Mouse (Mus musculus): ENCODE data around the gene Gng4.
"Not testable (repeated sequence)": the region's sequence is repeated elsewhere in the genome, so short reads cannot be mapped to it uniquely, and the experiment has no call there.

Gng4 gene

DNA sequence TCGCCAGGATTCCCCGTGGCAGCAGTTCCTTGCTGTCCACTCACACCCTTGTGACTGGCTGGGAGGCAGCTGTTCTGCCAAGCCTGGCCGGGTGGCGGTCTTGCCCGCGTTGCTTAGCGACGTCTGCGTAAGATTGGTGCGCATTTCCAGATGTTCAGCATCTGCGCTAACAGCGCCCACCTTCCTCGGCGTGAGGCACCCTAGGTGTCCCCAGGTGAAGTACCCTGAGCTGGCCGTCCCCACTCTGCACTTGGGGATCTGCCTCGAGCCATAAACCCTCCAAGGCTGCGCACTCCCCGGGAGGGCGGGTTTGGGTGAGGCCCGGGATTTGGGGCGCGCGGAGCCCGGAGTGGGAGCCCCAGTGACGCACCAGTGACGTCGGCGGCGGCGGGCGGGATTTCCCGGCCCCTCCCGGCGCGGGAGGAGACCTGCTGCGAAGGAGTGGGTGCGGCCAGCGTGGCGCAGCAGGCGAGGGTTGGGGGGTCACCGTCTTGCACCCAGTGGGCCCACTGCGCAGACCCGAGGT is at the start of gene Gng4:
Gng4 (plus strand) TSS at position 166 of the 526 bp plus-strand sequence.
- no peak for DNase-seq (ENCODE audit: low spot score in 2 of 2)

DNA sequence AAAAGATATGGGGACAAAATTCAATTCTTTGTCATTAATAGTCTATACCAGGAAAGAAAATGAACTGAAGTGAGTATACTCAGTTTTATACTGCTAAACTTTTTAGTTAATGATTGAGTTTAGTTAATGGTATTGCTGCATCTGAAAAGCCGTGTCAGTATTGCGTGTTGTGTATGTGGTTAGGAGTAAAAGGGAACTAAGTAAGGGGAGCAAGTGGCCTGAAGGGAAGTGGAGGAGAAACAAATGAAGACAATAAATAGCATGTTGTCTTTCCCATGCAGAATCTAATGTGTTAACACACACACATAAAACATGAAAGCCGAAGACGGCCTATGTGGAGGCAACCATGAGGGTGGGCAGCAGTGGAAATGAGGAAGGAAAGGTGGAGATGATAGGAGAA is 44.6 kb upstream of the Gng4 start:
- DNase-seq (ENCODE audit: low spot score in 2 of 2), result no peak

DNA sequence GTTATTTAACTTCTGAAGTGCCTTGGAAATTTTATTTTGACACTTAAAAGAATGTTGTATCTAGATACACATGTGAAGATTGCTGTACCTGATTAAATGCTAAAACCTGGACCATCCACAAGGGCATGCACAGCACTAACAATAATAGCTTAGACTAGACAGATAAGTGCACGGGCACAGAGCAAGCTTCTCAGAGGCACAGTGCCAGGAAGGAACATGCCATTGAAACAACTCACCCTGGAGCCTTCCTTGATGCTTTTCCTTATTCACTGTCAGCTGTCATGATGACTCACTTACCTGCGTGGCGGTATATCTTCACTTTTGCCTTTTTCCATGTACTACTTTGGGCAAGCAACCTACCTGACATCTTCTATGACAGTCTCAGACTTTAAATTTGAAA is 37.9 kb upstream of the Gng4 start:
- DNase-seq (ENCODE audit: low spot score in 2 of 2), result no peak

DNA sequence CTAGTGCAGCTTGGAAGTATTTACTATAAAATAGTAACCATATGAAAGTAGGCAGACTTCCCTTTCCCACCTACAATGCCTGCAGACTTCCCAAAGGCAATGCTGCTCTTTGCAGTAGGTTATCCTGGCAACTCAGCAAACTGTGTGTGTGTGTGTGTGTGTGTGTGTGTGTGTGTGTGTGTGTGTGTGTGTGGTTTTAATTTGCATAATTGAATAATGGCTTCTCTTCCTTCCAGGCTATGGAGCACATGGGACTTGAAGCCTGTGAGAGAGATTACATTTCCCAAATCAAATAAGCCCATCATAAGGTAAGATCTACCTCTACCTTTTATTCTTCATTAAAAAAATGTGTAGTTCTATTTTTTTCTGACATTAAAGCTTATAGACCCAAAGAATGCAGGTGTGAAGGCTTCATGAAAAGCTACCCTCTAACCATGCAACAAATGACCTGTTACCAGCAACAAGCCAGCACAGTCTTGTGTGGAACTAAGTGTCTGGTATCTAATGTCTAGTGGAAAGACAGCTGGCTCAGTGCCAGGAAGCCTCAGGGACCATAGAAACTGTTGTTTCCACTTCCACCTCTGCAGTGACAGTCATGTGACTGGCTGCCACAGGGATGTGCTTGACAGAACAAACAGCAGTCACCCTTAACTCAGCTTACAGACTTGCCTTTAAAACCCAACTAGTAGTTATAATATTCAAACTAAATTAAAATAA is 7.9 kb upstream of the Gng4 start:
- peak; percentile 18 to 37 for DNase-seq (ENCODE audit: low spot score in 2 of 2)

DNA sequence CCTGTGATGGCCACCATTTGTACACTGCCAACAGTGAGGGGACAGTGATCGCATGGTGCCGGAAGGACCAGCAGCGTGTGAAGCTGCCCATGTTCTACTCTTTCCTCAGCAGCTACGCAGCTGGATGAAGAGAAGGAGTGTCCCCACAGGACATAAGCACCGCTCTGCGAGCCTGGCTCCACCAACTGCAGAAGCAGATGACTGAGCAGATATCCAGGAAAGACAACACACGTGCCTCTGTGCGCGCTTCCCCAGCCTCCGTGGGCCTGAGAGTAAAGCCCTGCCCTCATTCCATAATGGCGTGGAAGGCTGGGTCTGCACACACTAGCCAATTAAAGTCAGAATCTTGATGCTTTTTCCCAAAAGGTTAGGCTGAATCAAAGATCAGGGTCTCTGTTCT is 6.8 kb upstream of the Gng4 start:
- DNase-seq (ENCODE audit: low spot score in 2 of 2), result no peak

DNA sequence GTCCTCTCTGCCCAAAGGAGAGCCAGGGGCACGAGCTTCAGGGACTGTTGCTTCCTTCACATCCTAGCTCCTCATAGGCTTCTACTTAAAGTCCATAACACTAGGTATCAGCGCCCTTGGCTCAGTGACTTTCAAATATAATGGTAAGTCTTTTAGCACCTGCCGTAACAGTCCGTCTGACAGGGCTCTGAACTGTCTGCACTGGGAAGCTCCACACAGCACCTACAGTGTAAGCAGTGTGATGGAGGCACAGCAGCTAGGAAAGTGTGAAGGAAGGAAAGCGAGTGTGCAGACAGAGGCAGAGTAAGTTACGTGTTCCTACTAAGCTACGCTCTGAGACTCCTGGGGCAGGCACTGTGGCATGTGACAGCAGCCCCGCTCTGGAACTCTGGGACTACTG is 6.2 kb upstream of the Gng4 start:
- DNase-seq (ENCODE audit: low spot score in 2 of 2), result no peak

DNA sequence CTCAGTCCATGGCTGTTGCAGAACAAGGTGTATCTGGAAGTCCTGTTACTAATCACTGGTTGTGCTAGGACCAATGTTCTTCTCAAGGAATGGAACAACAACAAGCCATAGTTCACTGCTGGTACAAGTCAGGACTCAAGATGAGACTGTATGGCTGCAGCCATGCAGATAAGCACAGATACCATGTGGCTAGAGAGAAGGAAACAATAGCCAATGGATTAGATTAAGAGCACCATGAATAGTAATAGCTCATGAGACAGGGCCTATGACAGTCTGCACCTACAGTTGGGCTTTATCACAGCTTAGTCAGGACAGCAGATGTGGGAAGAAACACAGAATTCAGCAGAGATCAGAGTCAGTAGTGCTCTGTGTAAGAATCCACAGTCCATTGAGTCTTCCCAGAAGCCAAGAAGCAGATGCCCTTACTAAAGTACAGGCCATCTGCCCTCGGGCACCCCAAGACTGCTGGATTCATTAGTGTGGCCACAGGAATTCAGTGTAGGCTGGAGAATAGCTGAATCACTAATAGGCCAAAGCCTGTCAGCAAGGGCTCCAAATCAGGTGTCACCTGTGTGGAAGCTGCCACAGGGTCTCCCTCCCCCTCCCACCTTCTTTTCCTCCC is 4.9 kb upstream of the Gng4 start:
- DNase-seq (ENCODE audit: low spot score in 2 of 2), result no peak

DNA sequence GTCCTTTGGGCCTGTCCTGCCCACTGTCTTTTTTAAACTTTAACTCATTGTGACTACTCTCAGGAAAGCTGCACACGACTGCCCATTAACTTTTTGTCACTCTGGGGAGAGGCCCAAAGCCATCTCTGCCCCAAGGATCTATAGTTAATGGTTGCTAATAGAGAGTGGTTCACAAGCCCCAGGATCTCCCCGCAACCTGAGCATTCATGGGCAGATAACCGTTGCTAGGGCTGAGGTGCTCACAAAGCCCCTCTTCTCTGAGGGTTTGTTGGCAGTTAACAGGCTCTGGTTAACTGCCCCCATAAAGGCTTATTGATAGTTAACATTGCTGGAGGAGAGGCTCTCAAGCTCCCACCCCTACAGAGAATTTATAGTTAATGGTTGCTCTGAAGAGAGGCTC is 3.6 kb upstream of the Gng4 start:
- no peak for DNase-seq (ENCODE audit: low spot score in 2 of 2)

DNA sequence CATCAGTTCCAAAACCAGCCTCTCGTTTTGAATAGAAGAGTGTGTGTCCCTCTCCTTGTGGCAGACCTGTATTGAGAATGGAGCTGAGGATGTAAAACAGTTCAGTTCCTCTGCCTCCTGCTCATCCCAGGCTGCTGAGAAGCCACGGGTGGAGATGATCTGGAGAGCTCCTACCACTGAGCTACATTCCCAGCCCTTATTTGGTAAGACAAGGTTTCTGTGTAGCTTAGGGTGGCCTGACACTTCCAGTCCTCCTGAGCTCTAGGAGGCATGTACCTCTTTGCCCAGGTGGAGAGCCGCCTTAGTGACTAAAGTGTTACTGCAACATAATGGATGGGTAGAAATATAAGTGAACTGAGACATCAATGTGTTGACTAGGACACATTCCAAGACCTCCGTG is 2.8 kb upstream of the Gng4 start:
- no peak for DNase-seq (ENCODE audit: low spot score in 2 of 2)

DNA sequence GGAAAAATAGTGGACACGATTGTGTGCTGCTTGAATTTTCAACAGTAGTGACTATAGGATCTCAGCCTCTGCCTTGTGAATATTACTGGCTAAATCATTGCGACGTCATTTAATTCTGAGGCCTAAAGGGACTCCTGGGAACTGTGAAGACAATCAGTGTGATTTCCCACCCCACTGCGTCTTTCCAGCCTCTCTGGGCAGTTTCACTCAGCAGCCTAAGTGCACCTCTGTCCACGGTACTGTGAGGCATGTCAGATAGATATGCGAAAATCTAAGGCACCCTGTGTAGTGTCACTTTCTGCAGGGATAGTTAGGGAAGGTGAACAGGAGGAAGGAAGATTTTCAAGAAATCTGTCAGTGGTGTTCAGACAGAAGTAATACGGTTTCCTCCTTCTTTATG is 563 bp upstream of the Gng4 start:
- DNase-seq (ENCODE audit: low spot score in 2 of 2), result no peak

DNA sequence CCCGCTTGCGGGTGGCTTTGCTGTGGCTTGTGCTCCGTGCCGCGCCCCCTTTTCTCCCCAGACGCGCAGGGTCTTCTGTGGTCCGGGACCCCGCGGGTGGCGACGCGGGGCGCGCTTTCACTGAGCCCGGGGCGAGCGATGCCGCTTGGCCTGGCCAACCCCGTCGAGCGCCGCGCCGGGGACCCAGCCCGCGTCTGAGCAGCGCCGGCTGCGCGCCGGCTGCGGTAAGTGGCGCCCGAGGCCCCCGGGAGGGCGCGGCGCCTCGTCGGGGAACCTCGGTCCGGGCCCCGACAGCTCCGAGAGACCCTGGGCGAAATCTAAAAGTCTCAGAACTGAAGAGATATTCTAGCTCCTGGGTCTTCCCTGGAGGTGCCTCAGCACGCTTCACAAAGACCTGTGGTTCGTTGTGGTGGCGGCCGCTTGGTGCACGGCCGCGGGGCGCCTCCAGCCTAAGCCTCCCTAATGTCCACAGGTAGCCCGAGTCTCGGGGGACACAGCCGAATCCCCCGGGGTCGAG is 619 bp downstream of the Gng4 start:
- no peak for DNase-seq (ENCODE audit: low spot score in 2 of 2)

DNA sequence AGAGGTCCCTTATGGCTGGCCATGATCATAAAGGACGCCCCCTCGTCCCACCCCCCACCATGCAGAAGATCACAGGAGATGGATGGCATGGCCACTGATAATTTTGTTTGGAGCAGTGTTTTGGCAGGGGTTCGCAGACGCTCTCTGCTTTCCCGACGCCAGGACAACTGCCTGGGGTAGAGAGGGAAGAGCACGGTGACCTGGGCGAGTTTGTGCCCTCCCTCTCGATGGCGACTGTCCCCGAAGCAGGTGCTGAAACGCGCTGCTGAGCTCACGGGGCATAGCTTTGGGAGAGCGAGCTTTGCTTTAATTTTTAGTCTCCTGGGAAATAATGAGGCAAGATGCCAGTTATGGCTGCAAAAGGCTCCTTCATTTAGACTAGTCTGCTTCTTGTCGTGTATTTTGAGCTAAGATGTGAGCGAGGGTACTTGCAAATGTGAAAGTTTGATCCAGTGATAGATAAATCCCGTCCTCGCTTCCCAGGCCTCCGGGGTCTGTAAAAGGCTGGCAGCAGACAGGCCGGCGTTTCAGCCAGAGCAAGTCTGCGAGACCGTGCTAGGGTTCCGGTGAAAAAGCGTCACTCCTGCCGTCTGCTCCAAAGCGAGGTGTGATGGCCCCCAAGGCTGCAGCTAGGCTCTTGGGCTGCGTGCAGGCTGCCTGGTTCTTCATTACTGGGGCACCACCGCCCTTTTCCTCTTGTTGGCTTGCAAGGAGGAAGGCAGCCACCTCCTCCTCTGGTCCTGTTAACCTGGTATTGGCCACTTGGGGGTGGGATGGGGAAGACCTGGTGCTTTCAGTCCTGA is 1.3 kb downstream of the Gng4 start:
- no peak for DNase-seq (ENCODE audit: low spot score in 2 of 2)

DNA sequence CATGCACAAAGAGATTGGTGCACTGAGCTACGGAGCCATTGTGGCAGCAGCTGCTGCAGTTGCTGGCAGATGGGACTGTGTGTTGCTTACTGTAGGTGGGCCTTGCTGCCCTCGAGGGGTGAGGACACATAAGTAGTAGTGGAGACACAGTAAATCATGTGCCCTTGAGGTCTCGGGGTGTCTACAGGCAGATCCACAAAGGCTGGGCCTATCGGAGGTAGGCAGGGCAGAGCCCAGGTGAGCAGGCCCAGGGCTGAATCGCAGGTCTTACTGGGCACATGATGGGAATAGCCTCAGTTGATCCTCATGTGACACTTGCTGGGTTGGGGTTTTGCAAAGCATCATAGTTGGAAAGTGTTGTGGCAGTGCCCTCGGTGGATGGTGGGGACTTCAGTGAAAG is 3.1 kb downstream of the Gng4 start:
- DNase-seq (ENCODE audit: low spot score in 2 of 2), result no peak

DNA sequence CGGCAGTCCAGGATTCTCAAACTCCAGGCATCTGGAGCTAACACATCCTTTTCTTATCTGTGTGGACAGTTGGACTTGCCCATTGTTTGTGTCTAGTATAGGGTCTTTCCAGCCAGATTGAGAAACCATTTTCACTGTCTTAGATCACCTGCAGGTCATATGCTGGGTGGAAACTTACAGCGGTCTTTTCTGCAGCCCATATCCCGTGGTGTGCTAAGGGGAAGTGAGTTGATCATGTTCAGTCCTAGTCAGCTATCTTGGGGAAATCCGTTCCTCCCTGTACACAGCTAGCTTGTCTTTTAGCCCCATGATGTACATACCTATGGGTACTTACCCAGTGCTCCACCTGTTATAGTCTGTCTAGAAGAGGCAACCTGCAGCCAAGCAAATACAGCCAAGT is 4.2 kb downstream of the Gng4 start:
- DNase-seq (ENCODE audit: low spot score in 2 of 2), result no peak

DNA sequence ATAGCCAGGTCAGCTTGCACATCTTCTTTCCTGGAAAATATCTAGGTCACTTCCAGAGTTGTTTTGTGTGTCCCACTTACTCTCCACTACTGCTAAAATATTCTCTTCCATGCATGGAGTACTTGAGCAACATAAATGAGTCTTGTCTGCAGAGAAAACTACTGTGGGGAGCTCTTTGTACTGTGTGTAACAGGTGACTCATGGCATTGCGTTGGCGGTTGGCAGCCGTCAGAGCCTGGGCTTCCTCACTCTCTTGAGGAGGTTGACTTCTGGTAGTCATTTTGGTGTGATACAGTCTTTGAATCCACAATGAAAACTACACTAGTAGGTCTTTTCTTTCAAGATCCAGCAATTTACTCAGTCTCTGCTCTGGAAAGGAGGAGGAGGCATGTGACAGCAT is 8.1 kb downstream of the Gng4 start:
- DNase-seq (ENCODE audit: low spot score in 2 of 2), result no peak

DNA sequence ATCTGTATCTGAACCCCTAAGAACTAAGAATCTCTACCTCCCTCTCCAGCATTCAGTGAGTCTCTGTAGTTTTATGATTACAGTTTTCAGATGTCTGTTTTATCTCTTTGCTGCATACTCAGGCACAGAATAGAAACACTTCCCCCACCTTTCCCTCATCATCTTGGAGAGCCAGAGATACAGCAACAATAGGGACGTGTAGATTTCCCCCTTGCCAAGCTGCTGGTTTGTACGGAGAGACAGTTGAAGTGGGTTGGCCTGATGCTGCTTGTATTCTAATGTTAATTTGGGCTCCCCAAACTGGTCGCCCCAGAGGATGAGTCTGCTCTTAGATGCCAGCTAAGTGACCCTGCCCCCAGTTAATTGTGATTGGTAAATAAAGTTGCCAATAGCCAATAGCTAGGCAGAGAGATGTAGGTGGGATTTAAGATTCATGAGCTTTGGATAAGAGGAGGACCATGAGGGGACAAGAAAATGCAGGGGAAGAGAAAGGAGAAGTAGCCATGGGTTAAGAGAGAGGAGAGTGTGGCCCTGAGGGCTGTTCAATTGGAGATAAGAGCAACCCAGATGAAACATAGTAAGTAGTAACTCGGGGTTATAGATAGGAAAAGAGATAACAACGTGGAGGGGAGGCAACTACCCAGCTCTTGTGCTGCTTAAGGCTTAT is 11.4 kb downstream of the Gng4 start:
- DNase-seq (ENCODE audit: low spot score in 2 of 2), result no peak

DNA sequence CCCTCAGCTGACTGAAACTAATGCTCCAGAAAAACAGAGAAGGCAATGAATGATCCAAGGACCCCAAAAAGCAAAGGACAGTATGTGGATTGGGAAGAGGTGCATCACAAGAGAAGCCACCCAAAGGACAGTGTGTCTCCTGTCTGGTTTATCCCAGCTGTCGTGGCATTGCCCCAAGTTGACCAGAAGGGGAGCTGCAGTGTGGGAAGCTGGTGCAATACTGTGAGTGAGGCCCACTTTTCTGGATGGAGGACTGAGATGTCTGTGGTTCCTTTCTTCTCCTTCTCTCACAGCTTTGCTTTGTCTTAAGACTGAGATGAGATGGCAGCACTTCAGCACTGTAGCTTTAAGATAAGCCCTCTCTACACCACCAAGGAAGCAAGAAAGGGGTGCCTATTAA is 12.2 kb downstream of the Gng4 start:
- DNase-seq (ENCODE audit: low spot score in 2 of 2), result no peak

DNA sequence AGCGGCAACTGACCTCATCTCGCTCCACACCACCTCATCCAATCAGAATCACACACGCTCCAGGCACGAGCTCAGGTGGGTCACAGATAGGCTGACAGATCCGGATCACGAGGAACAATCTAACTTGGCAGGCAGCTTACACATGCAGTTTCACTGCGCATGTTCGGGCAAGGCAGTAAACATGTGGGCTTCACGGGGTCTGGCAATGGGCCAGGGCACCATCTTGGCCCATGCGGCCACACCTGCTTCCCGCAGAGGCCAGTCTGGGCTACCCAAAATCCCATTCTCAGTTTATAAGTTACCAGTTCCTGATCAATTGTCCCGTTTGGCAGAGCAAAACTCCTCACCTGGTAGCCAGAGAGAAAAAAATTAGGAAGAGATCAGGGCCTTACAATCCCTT is 14.0 kb downstream of the Gng4 start:
- DNase-seq (ENCODE audit: low spot score in 2 of 2), result not testable (repeated sequence)

DNA sequence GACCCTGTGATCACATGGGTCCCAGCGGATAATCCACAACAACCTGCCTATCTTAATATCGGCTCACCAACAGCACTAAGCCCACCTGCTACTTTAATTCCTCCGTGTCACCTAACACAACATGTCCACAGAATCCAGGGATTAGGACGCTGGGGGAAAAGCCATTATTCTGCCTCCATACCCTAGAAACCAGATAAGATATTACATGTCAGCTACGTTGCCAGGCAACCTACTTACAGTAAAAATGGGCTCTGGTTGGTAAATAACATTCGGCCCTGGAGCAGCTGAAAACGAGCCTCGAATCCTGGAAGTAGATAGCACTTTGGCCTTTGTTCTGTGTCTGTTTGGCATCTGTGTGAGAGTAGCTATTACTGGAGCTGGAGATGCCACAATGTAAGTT is 14.9 kb downstream of the Gng4 start:
- DNase-seq (ENCODE audit: low spot score in 2 of 2), result no peak

DNA sequence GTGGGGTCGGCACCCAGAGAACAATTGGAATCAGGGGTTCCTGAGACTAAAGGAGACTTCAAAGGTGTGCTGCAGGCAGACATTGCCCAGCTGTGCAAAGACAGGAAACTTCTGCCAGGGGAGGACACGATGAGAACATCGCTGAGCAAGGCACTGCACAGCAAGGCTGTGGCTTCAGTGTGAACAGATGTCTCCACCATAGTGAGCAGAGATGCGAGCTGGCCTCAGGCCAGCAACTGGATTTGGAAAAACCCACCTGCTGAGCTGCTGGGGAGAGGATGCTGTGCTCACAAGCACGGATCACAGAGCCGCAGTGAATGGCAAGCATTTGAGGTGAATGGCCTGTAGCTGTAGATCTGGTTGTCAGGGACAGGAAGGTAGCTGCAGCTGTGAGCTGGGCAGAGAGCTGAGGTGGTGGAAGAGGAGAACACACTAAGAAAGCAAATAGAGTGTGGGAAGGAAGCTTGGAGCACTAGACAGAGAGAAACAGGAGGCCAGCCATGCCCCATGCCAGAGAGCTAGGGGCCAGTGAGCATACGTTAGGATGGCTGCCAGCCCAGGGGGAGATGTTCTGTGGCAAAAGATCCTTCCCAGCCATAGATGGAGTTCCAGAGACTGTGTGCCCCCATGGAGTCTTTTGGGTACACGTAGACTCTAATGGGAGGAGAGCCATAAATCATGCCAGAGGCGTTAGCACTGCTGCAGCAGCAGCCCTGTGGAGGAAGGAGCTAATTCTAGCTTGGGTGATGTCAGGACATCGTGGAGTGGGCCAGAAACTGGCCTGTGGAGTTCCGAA is 24.7 kb downstream of the Gng4 start:
- DNase-seq (ENCODE audit: low spot score in 2 of 2), result no peak

DNA sequence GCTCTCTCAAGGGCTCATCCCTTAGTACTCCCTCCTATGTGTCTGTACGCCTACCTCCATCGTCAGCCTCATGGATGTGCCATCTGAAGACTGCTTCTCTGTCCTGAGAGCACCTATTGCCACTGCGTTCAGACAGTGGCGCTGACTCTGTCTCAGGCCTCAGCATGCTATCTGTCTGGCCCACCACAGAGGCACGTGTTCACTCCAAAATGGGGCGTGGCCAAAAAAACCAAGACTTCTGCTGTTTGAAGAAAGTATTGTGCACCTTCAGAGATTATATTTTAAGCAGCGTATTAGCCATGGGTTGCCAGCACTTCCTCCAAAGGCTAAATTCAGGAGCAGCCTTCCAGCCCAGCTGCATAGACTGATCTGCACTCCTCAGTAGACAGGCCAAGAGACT is 27.0 kb downstream of the Gng4 start:
- DNase-seq (ENCODE audit: low spot score in 2 of 2), result no peak
